In the genomic region with DNA sequence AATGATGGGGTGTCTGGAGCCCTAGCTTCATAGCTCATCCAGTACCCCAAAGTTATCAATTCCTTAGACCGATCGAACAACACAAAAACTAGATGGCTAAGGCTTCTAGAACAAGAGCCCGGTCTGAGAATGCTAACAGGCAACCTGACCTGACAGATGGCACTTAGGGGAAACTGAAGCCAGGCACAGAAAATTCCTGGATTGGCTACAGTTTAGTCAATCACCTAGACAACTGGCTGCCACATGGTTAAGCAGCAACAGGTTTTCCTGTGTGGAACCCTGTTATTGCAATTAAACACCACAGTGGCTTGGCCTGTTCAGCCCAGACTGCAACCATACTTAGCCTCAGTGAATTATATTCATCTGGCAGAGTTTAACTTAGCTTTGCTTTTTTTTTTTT, we compare ENCODE assay signal across 13 mouse cellular contexts.
"Had no signal": no experiment of that assay in that cellular context is flagged by ENCODE, and none has a peak within 500 bp of the region (broad histone marks: within the 10 kb centered on the region; RNA-seq: fewer than 3 reads in every experiment).

No protein-coding gene starts in this region.

- H3K4me1 ChIP-seq: midbrain, embryonic 12.5 days had no signal

- ATAC-seq: midbrain, embryonic 16.5 days had no signal

- H3K36me3 ChIP-seq: midbrain, embryonic 12.5 days had no signal

- H3K9me3 ChIP-seq: midbrain, embryonic 12.5 days had no signal

- H3K27me3 ChIP-seq: midbrain, embryonic 12.5 days had no signal

- H3K4me3 ChIP-seq: layer of hippocampus, adult 2 months; midbrain, embryonic 12.5 days had no signal

- H3K9ac ChIP-seq: liver, embryonic 14.5 days; midbrain, embryonic 12.5 days had no signal

- DNase-seq: kidney, adult 9 months; kidney, postnatal 4 days; left cerebral cortex, postnatal 4 days; liver; lung, adult 18-20 months; right cerebral cortex, adult 18-20 months; right cerebral cortex, postnatal 25 days; thymus, postnatal 36 days had no signal

- H3K27ac ChIP-seq: kidney, postnatal 0 days; layer of hippocampus, adult 2 months; liver, embryonic 14.5 days; midbrain, embryonic 12.5 days had no signal

- H3K4me2 ChIP-seq: midbrain, embryonic 12.5 days had no signal
